Mouse (Mus musculus) heart, postnatal 0 days (tissue): ENCODE results near the gene Glis3.

ENCODE experiments used
- CTCF ChIP-seq: IDR thresholded peaks from 2 replicates; pipeline ENCODE4 v1.5.1; 2016; ENCODE audit warnings: antibody characterized with exemption, control low read depth, low read depth
- EP300 ChIP-seq: IDR thresholded peaks from 2 replicates; pipeline ENCODE4 v1.6.1; 2016; ENCODE audit warnings: antibody characterized with exemption, low read depth

DNA sequence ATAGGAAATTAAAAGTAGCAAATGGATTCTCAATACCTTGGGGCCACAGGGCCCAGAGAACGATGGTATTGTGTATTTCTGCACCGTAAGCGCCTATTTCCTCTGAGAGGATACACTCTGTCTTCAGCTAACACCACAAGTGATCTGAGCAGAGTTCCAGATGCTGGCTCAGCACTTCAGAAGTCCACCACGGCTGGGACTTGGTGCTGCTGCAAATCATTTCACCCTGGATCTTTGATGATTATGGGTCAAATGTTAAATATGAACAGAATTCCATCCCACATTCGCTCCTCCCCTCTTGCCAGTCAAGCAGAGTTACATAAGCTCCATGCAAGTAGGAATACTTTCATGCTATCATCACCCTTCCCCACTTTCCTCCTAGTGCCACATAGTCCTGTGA is 263.8 kb downstream of the Glis3 start:
- no peak for TF ChIP-seq CTCF
- no peak for TF ChIP-seq EP300
